Mouse (Mus musculus) kidney, adult 2 months (tissue): Measurements from ENCODE around the gene Rpl13a.

ENCODE experiments used
- CTCF ChIP-seq: fragments of 200-500 bp; conservative IDR thresholded peaks from 2 replicates; pipeline ENCODE4 v1.5.1; 2011; ENCODE audit warnings: low read depth, mild to moderate bottlenecking, control low read depth, low read length, moderate library complexity, mixed read lengths; ENCODE audit not compliant: insufficient read depth, insufficient read length
- POLR2A ChIP-seq: fragments of 200-500 bp; IDR thresholded peaks from one replicate; pipeline ENCODE4 v1.6.1; 2011; ENCODE audit warnings: low read depth, low read length, control low read depth

DNA sequence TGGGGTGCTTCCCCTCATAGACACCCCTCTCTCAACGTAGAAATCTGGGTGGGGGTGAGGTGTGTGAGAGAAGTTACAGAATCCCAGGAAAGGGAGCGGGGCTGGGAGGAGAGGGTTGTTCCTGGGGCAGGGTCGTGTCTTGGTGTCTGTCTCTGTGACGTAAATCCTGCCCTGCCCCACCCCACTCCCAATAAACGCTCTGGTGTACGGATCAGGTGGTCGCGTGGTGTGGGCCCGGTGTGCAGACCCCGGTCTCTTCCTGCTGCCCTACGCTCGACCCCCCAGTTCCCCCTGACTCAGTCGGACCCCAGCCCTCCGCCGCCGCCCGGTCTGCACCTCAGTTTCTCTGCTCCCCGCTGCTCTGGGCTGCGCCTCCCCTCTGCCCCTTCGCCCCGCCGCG is 47.4 kb upstream of the Rpl13a start:
- TF ChIP-seq CTCF (no peak), POLR2A (no peak)
